Mouse (Mus musculus): ENCODE data around the gene Ccnc. TPM values are rescaled to one million over a fixed set of nuclear protein-coding genes. Genes with fewer than 3 reads are reported as not detected.

Ccnc gene
- polyA plus RNA-seq, 1 experiment from 2014 or later, result 38.9 TPM

GRCm38 (mm10) chr4:21801620-21802019, 74.1 kb downstream of the Ccnc start:
- no peak for DNase-seq (ENCODE audit: low spot score)

GRCm38 (mm10) chr4:21807204-21807603, 79.7 kb downstream of the Ccnc start:
- DNase-seq (ENCODE audit: low spot score), result no peak

Other genes starting within 250 kb of the Ccnc start
- gene Prdm13, start 41.7 kb upstream of the Ccnc start, polyA plus RNA-seq (2015; fragmentation: Nextera tagmentation; extraction: Ambion mirVana), result not detected in 2 replicates
- gene Usp45, start 39.5 kb downstream of the Ccnc start, polyA plus RNA-seq (2015; fragmentation: Nextera tagmentation; extraction: Ambion mirVana), result 7.5 and 8.3 TPM in 2 replicates
- 9.1 and 9.4 TPM in 2 replicates for gene Tstd3, start 39.5 kb downstream of the Ccnc start, polyA plus RNA-seq (2015; fragmentation: Nextera tagmentation; extraction: Ambion mirVana)
- gene Pnisr, start 119.9 kb downstream of the Ccnc start, polyA plus RNA-seq (2015; fragmentation: Nextera tagmentation; extraction: Ambion mirVana), result 124 and 128 TPM in 2 replicates
- 14.0 and 14.6 TPM in 2 replicates for gene Coq3, start 152.0 kb downstream of the Ccnc start, polyA plus RNA-seq (2015; fragmentation: Nextera tagmentation; extraction: Ambion mirVana)
- 0.22 and 0.30 TPM in 2 replicates for gene Faxc, start 203.6 kb downstream of the Ccnc start, polyA plus RNA-seq (2015; fragmentation: Nextera tagmentation; extraction: Ambion mirVana)

Data from thymus, postnatal 0 days (tissue).